Mouse (Mus musculus): ENCODE results near the gene Lcn8. TPM values are rescaled to one million over a fixed set of nuclear protein-coding genes. Genes with fewer than 3 reads are reported as not detected.

The Lcn8 gene
- polyA plus RNA-seq (2015; fragmentation: Nextera tagmentation; extraction: Ambion mirVana): not detected in 2 replicates

DNA sequence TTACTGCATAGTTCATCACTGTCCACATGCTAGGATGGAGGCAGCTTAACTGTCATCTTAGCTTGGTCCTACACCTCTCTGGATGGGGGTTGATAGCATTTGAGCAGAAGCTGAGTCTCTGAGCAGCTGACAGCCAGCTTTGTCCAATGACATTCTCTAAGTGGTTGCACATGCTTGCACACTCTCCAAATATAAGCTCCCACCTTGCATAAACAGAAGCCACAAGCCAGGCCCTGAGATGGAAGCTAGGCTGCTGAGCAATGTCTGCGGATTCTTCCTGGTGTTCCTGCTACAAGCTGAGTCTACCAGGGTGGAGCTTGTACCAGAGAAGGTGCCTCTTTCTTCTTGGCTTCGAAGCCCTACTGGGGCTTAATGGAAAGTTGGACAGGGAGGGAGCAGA is at the start of gene Lcn8:
Gene Lcn8, plus strand, starts transcription at position 219 of the 400 bp plus-strand sequence.
- Histone ChIP-seq H3K27ac (replicated peaks) (no peak within 1 kb of the TSS), H3K9me3 (no peaks in the 10 kb centered on the region), H3K4me3 (no peak within 1 kb of the TSS), H3K36me3 (no peaks in the 10 kb centered on the region), H3K9ac (no peak within 1 kb of the TSS), H3K4me1 (replicated peaks) (no peaks in the 10 kb centered on the region), H3K27me3 (no peaks in the 10 kb centered on the region), H3K4me2 (no peak within 1 kb of the TSS)
- ATAC-seq (ENCODE audit: low read depth): no peak
- 80% methylated on average over 2 of the region's 2 CpGs for WGBS

DNA sequence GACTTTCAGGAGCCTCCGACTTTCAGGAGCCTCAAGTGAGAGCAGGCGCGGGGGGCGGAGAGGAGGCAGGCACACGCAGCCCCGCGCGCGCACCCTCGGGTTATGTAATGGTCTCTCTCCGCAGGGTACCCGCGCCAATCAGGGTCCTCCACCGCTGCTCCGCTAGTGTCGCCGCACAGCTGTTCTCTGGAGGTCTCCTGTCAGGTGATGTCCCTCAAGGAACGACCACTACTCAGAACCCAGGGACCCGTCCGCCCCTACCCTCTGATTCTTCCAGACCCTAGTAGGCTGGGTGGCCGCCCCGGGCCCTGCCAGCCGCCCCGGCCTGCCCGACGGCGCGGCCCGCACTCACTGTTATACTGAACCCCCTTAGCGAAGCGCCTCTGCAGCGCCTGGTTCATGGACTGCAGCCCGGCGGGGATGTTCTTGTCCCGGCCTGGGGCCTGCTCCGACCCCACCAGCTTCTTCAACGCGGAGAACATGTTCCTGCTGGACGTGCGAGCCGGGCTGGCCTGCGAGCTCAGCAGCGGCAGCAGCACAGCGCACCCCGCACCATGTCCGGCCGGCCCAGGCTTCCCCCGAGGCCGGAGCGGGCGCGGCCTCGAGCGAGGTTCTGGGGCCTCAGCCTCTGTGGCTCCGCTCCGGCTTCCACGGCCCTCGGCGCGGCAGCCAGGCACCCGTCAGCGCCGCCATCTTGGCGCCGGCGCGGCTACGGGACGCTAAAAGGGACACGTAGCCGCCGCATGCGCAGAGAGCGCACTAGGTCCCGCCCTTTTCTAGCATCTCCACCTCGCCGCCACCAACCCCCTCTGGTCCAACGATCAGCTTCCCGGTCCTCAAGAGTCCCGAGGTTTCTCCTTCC is 44.9 kb upstream of the Lcn8 start, which contains the start of gene Rabl6:
Gene Rabl6, minus strand, starts transcription at position 761 of the 862 bp plus-strand sequence.
- Histone ChIP-seq H3K36me3 (no peaks in the 10 kb centered on the region), H3K4me3 (peak within 1 kb of the TSS; percentile 74), H3K4me2 (peak within 1 kb of the TSS; percentile 67), H3K4me1 (replicated peaks) (peaks cover 26% of the 10 kb centered on the region), H3K27ac (replicated peaks) (peak within 1 kb of the TSS; percentile 94), H3K27me3 (peaks cover 21% of the 10 kb centered on the region; the same call in 1 of the 2 replicates), H3K9me3 (no peaks in the 10 kb centered on the region), H3K9ac (peak within 1 kb of the TSS; percentile 98)
- WGBS: under 1% methylated on average over 75 of the region's 80 CpGs
- peak; percentile 92 for ATAC-seq (ENCODE audit: low read depth)

DNA sequence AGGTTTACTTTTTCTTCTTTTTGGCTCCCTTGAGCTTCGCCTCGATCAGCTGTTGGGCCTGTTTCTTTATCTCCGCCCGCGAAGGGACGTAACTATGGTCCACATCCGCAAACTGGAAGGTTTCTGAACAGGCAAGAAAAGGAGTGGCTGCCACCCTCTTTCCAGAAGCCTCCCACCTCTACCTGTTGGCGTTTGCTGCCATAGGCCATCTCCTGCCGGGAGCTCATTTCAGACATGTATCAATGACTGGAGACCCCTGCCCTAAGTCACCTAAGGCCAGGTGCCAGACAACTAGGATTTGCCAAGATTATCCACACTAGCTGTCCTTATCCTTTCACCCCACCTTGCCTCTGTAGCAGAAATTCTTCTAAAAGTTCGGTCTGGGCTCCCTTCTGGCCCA is 44.2 kb upstream of the Lcn8 start:
- WGBS: 69% methylated on average over 10 of the region's 10 CpGs
- peaks cover 26% of the 10 kb centered on the region for H3K4me1 ChIP-seq (replicated peaks)
- H3K36me3 ChIP-seq: no peaks in the 10 kb centered on the region
- peak overlapping the region; percentile 94 for H3K27ac ChIP-seq (replicated peaks)
- H3K4me2 ChIP-seq: peak overlapping the region; percentile 67
- no peaks in the 10 kb centered on the region for H3K9me3 ChIP-seq
- peak; percentile 15; the same call in 1 of the 2 replicates for ATAC-seq (ENCODE audit: low read depth)
- peak overlapping the region; percentile 35; the same call in 1 of the 2 replicates for H3K9ac ChIP-seq
- peak overlapping the region; percentile 74 for H3K4me3 ChIP-seq
- peaks cover 22% of the 10 kb centered on the region; the same call in 1 of the 2 replicates for H3K27me3 ChIP-seq

DNA sequence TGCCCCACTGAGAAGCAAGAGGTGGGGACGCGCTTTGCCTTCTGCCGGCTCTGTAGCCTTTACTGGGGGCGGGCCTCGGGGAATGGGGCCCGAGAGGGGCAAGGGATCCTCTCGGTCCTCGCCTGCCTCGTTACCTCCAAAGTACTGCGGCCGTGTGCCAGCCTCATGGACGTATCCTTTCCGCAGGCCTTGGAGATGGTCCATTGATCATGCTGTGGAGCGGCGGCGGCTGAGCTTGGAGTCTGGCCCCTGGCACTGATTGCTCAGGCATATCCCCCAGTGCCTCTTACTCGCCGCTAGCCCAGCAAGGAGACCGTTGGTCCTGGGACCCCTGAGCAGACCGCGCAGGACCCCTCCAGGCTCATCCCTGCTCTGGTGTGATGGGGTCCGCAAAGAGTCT is 36.5 kb upstream of the Lcn8 start:
- no peak for ATAC-seq (ENCODE audit: low read depth)
- no peaks in the 10 kb centered on the region for H3K36me3 ChIP-seq
- WGBS: 23% methylated on average over 22 of the region's 22 CpGs
- no peak overlapping the region for H3K27ac ChIP-seq (replicated peaks)
- H3K4me2 ChIP-seq: no peak overlapping the region
- H3K9ac ChIP-seq: no peak overlapping the region
- peaks cover 61% of the 10 kb centered on the region for H3K27me3 ChIP-seq
- H3K9me3 ChIP-seq: no peaks in the 10 kb centered on the region
- H3K4me1 ChIP-seq (replicated peaks): peaks cover 14% of the 10 kb centered on the region
- H3K4me3 ChIP-seq: no peak overlapping the region

DNA sequence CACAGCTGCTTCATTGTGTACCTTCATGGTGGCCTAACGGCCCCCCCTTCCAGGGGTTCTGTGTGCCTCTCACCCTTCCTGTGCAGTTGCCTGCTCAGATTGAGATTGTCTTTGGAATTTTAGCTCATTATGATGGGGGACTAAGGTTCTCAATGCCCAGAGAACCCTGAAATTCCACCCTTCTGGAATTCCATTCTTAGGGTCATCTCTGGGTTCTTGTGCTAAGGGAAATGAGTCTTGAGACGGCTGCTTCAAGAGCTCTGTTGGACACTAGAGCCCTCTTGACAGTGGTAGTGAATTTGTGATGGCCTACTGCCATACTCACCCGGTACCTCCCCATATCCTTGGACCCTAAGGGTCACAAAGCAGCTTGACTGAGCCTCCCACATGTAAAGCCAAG is 35.3 kb upstream of the Lcn8 start, which contains the start of gene Ccdc183:
Gene Ccdc183, minus strand, starts transcription at position 101 of the 400 bp plus-strand sequence.
- peaks cover 52% of the 10 kb centered on the region for H3K27me3 ChIP-seq
- no peak within 1 kb of the TSS for H3K27ac ChIP-seq (replicated peaks)
- 81% methylated on average over 3 of the region's 3 CpGs for WGBS
- no peaks in the 10 kb centered on the region for H3K36me3 ChIP-seq
- H3K9me3 ChIP-seq: no peaks in the 10 kb centered on the region
- no peak within 1 kb of the TSS for H3K9ac ChIP-seq
- no peak within 1 kb of the TSS for H3K4me3 ChIP-seq
- ATAC-seq (ENCODE audit: low read depth): no peak
- H3K4me2 ChIP-seq: no peak within 1 kb of the TSS
- H3K4me1 ChIP-seq (replicated peaks): peaks cover 23% of the 10 kb centered on the region

DNA sequence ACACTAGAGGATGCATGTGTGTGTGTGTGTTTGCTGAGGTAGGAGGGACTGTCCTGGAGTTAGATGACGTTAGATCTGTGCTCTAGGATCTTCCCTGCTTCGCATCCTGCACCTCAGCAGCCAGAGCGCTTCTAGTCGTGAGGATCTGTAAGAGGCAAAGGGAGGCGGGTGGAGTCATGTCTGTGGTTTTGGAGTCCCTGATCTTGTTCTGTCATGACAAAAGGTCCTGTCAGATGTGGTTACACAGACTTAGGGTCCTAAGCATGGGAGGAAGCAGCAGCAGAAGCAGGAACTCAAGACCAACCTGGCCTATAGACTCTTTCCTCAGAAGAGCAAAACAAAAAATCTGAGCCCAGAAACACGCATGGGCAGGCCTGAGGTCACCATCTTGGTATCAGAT is 32.5 kb upstream of the Lcn8 start:
- Histone ChIP-seq H3K4me2 (no peak overlapping the region), H3K27me3 (peaks cover 35% of the 10 kb centered on the region), H3K27ac (replicated peaks) (no peak overlapping the region), H3K9me3 (no peaks in the 10 kb centered on the region), H3K36me3 (no peaks in the 10 kb centered on the region), H3K4me3 (no peak overlapping the region), H3K4me1 (replicated peaks) (peaks cover 23% of the 10 kb centered on the region), H3K9ac (no peak overlapping the region)
- WGBS: 88% methylated on average over 6 of the region's 6 CpGs
- no peak for ATAC-seq (ENCODE audit: low read depth)

DNA sequence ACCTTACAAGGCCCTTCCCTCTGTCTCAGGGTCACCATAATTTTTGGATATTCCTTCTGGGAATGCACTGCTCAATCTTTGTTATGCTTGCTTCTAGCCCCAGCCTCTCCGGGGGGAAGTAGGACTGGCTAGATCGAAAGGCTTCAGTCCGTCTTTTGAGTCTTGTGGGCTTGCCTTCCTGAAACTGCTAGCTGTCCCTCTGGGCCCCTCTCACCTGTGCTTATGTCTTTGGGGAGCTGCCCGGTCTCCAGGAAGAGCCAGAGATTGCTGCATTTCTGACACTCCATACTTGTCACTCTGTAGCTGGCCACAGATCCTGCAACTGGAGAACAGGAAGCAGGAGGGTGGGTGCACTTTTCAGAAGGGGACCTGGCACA is 32.1 kb upstream of the Lcn8 start:
- Histone ChIP-seq H3K9me3 (no peaks in the 10 kb centered on the region), H3K9ac (0 out of 2 replicates have a peak overlapping the region, but pooled peaks have one; percentile 80), H3K4me1 (replicated peaks) (peaks cover 23% of the 10 kb centered on the region), H3K27me3 (peaks cover 30% of the 10 kb centered on the region), H3K4me2 (peak overlapping the region; percentile 84; the same call in 1 of the 2 replicates), H3K4me3 (peak overlapping the region; percentile 54; the same call in 1 of the 2 replicates), H3K36me3 (no peaks in the 10 kb centered on the region), H3K27ac (replicated peaks) (no peak overlapping the region)
- 90% methylated on average over 4 of the region's 4 CpGs for WGBS
- ATAC-seq (ENCODE audit: low read depth): no peak

DNA sequence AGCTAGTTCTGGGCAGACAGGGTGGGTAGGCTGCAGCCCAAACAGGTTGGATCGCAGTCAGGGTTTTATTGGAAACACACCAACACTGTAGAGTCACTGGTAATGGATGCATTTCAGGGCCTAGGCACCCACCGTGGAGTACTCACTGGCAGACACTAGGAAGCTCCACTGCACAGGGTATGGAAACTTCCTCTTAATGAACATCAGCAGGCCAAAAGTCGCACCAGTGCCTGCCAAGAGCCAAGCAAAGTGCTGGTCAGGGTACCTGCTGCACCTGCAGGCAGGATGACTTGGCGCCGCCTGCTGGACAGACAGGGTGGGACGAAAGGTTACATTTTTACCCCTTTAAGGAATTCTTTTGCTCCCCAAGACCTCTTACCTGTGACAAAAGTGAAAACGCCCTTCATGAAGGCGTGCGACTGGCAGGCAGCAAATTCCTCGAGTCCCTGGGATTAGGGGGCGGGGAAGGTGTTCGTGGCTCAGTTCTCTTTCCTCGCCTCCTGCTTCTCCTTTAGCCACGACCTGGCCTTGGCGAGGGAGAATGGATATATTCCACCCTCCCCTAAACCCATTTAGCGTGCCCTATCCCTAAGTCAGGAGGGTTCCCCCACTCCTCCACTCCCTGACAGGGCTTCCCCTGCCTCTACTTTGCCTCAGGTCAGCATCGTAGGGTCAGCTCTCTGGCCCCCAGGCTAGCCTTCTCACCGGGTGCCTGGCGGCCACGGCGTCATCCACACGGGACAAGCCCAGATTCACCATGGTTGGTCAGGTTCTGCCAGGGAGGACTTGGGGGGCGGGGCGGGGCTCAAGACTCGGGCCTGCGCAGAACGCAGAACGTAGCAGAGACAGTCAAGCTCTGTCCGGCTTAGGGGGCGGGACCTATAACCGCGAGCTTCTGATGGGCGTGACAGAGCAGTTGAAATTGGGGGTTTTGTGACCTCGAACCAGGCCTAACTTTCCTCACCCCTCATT is 31.4 kb upstream of the Lcn8 start, which contains the start of gene Tmem141:
Gene Tmem141, minus strand, starts transcription at position 777 of the 972 bp plus-strand sequence.
- H3K9me3 ChIP-seq: no peaks in the 10 kb centered on the region
- peak; percentile 96 for ATAC-seq (ENCODE audit: low read depth)
- no peaks in the 10 kb centered on the region for H3K36me3 ChIP-seq
- H3K9ac ChIP-seq: peak within 1 kb of the TSS; percentile 80
- H3K27ac ChIP-seq (replicated peaks): peak within 1 kb of the TSS; percentile 65
- H3K4me2 ChIP-seq: peak within 1 kb of the TSS; percentile 84
- H3K27me3 ChIP-seq: peaks cover 23% of the 10 kb centered on the region
- peaks cover 17% of the 10 kb centered on the region for H3K4me1 ChIP-seq (replicated peaks)
- H3K4me3 ChIP-seq: peak within 1 kb of the TSS; percentile 54
- WGBS: 7% methylated on average over 34 of the region's 34 CpGs

DNA sequence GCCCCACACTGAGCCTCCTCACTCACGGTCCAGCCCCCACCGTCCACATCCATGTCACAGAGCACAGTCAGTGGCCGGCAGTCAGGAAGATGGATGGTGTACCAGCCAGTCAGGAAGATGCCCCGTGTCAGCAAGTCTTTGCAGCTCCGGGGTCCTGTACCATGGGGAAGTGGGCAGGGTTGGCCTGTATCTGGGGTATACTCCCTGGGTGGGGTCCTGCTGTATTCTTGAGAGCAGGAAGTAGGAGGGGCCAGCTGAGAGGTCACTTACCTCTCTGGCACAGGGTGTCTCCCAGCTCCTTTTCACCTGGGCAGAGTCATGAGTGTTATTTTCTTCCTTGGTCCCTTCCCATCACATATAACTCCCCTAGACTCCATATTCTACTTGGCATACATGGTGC is 26.9 kb upstream of the Lcn8 start:
- WGBS: 65% methylated on average over 5 of the region's 5 CpGs
- H3K4me3 ChIP-seq: no peak overlapping the region
- ATAC-seq (ENCODE audit: low read depth): no peak

DNA sequence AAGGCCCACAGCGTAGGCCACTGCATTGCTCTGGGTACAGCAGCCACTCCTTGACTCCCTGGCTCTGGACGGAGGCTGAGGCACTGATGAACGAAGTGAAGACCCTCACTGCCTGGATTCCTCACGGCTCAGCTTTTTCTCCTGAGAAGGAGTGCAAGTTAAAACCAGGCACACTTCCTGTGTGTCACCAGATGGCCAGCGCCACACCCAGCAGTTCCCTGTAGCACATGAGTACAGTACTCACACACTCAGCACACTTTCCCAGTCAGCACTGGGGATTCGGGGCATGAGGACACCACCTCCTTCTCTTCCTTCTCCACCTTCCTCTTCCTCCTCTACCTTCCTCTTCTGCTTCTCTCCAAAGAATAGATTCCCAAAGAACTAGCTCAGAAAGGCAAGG is 25.1 kb upstream of the Lcn8 start, which contains the start of gene Fcna:
Gene Fcna, minus strand, starts transcription at position 220 of the 400 bp plus-strand sequence.
- H3K4me2 ChIP-seq: no peak within 1 kb of the TSS
- H3K4me1 ChIP-seq (replicated peaks): no peaks in the 10 kb centered on the region
- H3K9me3 ChIP-seq: no peaks in the 10 kb centered on the region
- no peak within 1 kb of the TSS for H3K27ac ChIP-seq (replicated peaks)
- WGBS: 80% methylated on average over 6 of the region's 6 CpGs
- no peaks in the 10 kb centered on the region for H3K36me3 ChIP-seq
- H3K27me3 ChIP-seq: no peaks in the 10 kb centered on the region
- no peak within 1 kb of the TSS for H3K9ac ChIP-seq
- H3K4me3 ChIP-seq: no peak within 1 kb of the TSS
- ATAC-seq (ENCODE audit: low read depth): no peak

More for the DNA sequence above, 26.9 kb upstream of the Lcn8 start:
- H3K9me3 ChIP-seq: no peaks in the 10 kb centered on the region
- H3K4me2 ChIP-seq: no peak overlapping the region
- H3K27ac ChIP-seq (replicated peaks): no peak overlapping the region
- H3K27me3 ChIP-seq: no peaks in the 10 kb centered on the region
- no peak overlapping the region for H3K9ac ChIP-seq
- peaks cover 13% of the 10 kb centered on the region for H3K4me1 ChIP-seq (replicated peaks)
- H3K36me3 ChIP-seq: no peaks in the 10 kb centered on the region

DNA sequence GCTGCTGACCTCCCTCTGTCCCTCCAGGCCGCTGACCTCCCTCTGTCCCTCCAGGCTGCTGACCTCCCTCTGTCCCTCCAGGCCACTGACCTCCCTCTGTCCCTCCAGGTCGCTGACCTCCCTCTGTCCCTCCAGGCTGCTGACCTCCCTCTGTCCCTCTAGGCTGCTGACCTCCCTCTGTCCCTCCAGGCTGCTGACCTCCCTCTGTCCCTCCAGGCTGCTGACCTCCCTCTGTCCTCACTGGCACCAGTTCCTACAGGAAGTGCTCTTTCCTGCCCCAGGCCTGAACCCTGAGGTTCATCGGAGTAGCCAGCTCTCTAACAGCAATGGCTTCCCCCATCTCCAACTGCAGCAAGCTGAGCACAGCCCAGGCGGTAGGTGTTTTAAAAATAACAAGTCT is 24.2 kb upstream of the Lcn8 start:
- H3K27ac ChIP-seq (replicated peaks): no peak overlapping the region
- H3K27me3 ChIP-seq: no peaks in the 10 kb centered on the region
- H3K4me1 ChIP-seq (replicated peaks): no peaks in the 10 kb centered on the region
- H3K9ac ChIP-seq: no peak overlapping the region
- no peak overlapping the region for H3K4me3 ChIP-seq
- H3K9me3 ChIP-seq: no peaks in the 10 kb centered on the region
- no peak for ATAC-seq (ENCODE audit: low read depth)
- no peak overlapping the region for H3K4me2 ChIP-seq
- 40% methylated on average over 4 of the region's 4 CpGs for WGBS
- H3K36me3 ChIP-seq: no peaks in the 10 kb centered on the region

Data from neural tube, embryonic 13.5 days (tissue).